Mouse (Mus musculus) G1E-ER4 (cell line): ENCODE data around the gene Cbln1. TPM values are rescaled to one million over a fixed set of nuclear protein-coding genes. Genes with fewer than 3 reads are reported as not detected.

ENCODE experiments used
- GATA1 ChIP-seq: IDR thresholded peaks from one replicate; pipeline ENCODE4 v1.8.0; 2012; ENCODE audit warnings: low read length, inconsistent platforms
- polyA plus RNA-seq: library from polyadenylated mRNA; stranded (reverse); fragments of >175 nt; gene quantifications from 2 replicates; pipeline ENCODE4 v1.2.3, GENCODE M21; 2012

Gene Cbln1
- polyA plus RNA-seq, result not detected in 2 replicates

- no peak for TF ChIP-seq GATA1
Observed at GRCm38 (mm10) chr8:87472271-87473236, at the start of gene Cbln1. Gene Cbln1, minus strand, starts transcription at chr8:87472609.

GRCm38 (mm10) chr8:87517132-87517531, 44.7 kb upstream of the Cbln1 start:
- TF ChIP-seq GATA1, result no peak

DNA sequence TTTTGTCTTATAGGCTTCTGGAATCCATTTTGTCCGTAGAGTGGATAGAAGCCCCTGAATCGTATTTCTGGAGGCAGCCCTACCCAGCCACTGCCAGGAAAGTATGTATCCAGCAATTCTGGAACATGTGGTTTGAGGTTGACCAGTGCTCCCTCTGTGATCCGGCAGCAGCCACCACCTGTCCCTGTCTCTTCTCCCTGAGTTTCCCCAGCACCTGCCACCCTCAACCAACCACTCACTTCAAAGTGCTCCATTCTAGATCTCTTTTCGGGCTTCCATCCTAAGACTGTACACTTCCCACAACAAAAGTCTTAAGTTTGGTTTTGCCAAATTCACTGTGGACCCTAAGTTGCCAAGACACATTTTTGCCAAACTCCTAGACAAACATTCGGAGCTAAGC, 41.4 kb upstream of the Cbln1 start:
- no peak for TF ChIP-seq GATA1

DNA sequence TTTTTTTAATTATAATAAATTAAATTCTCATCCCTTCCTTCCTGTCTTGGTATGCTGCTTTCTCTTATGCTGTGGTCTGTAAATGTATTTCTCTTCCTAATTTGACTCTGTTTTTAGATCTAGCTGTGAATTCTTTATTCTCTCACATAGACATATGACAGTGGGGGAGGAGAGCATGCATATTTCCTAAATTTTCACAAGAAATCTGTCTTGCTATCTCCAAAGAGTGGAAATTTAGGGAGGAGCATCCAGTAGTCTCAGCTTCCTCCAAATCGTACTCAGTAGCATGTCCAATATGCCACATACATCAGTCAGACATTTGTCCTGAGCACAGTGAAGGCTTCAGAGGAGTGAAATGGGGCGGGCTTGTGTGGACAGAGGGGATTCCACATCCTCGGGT, 40.9 kb upstream of the Cbln1 start:
- TF ChIP-seq GATA1, result no peak

DNA sequence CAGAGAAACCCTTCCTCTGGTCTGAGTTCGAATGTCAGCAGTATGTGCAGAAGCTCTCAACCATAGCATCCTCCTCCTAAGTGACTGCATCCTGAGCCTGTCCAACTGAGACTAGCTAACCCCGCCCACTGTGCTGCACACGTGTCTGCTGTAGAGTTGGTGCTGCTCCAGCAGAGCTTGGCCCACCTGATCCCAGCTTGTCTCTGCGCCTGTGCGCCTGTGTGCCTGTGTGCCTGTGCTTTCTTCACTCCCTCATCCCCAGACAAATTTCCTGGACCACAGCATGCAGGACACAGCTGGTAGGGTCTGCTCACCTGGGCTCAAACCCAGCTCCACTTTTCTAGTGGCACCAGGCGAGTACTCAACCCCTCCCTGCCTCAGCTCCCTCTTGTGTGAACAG, 40.2 kb upstream of the Cbln1 start:
- TF ChIP-seq GATA1, result no peak

DNA sequence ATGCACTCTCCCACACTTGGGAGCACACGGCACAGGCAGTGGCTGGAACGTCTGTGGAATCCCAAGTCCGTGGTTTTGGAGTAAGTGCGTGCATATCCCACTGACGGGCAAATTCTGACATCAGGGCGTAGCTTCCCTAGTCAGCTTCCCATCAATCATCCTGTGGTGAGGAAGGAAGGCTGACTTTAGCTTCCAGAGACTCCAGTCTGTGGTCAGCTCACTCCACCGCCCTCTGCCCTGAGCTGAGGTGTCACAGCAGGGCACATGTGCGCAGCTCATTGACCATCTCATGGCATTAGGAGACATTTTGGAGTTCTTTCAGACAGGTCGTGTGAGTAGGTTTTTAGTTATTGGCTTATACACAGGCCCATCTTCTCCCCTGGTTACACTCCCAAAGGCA, 34.6 kb upstream of the Cbln1 start:
- TF ChIP-seq GATA1, result no peak

DNA sequence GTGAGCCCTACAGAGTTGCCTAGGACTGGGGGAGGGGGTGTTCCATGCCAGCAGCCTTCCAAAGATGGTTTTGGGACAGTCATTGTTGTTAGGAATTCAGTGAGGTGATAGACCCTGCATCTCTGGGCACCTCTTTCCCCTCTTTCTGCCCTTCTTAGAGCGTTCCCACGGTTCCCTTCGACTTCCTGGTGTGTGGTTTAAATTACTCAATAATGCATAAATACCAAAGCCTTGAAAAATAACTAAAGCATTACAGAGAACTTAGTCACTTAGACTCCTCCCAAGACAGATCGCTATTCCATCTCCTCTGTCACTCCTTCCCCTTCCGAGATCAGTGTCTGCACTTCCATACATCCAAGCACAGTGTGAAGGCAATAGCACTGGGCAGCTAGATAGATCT, 32.0 kb upstream of the Cbln1 start:
- no peak for TF ChIP-seq GATA1

GRCm38 (mm10) chr8:87502684-87503083, 30.3 kb upstream of the Cbln1 start:
- no peak for TF ChIP-seq GATA1

GRCm38 (mm10) chr8:87497641-87498040, 25.2 kb upstream of the Cbln1 start:
- no peak for TF ChIP-seq GATA1

DNA sequence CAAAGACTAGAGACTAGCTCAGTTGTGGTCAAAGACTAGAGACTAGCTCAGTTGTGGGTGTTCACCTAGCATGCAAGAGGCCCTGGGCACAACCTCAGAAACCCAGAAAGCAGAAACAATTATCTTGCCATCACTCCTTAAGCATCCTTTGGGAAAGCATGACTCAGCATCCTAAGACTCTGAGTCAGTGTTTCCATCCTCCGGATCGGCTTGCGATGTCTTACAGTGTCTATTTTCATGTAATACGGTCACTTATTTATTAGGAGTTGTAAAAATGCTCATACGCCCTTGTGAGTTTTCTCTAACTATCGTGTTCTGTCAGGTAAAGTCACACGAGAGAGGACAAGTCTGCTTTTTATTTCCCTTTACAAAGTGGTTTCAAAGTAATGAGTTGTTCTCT, 24.1 kb upstream of the Cbln1 start:
- no peak for TF ChIP-seq GATA1

DNA sequence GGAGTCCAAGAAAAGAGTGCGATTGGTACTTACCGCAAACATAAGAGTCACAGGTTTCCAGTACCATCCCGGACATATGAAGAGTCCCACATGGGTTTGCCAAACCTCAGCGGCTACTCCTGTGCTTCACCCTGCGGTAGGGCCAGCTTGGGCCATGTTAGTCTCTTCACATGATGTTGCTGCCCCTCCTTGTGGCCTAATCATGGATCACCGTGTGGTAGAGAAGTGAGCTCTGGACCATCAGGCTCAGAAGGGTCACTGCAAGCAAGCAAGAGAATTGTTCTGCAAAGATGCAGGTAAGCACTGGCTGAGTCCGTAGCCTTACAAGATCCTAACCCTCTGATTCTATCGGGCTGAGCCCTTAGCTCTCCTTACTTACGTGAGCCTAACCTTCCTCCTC, 22.5 kb upstream of the Cbln1 start:
- no peak for TF ChIP-seq GATA1

- no peak for TF ChIP-seq GATA1
Observed at GRCm38 (mm10) chr8:87489841-87490415, 17.5 kb upstream of the Cbln1 start.

GRCm38 (mm10) chr8:87481396-87481795, 9.0 kb upstream of the Cbln1 start:
- TF ChIP-seq GATA1, result no peak

GRCm38 (mm10) chr8:87478221-87478620, 5.8 kb upstream of the Cbln1 start:
- TF ChIP-seq GATA1, result no peak

DNA sequence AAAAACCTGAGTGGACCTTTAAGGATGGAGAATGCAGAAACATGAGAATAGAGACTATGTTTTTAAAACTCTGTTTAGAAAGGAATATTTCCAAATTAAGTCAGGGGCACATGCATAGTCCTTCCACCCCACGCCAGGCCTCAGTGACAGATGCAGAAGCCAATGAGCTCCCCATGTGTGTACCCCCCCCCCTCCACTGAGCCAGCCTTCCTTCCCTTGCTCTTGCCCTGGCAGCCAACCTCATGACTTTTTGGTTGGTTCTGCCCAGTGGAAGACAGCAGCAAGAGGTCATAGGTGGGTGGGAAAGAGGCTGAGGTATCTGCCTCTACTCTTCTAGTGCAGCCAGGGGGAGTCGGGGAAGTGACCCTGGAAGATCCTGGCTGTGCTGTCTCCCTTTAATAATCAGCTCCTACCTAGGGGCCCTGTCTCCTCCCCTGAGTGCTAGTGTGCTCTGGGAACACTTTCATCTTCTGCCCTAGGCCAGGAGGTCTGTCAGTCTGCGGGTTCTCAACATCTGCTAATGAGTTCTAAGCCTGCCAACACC, 4.8 kb upstream of the Cbln1 start:
- TF ChIP-seq GATA1, result no peak

DNA sequence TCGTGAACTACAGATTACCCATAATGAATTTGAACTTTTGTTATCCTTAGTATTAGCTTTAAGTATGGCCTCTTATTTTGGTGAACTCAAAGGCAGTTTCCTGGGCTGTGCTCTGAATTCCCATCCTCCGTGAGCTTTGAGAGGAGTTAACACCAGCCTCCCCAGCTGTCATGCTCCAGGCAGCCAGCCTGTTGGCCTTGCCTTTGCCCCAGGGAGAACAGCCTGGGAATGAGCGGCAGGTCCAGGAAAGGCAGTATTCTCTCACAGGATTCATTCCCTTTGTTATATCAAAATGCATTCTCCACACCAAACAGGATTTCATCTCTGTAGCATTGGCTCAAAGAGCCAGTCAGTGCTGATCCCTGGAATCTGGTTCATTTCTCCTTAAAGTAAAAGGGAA, 3.1 kb upstream of the Cbln1 start:
- no peak for TF ChIP-seq GATA1

DNA sequence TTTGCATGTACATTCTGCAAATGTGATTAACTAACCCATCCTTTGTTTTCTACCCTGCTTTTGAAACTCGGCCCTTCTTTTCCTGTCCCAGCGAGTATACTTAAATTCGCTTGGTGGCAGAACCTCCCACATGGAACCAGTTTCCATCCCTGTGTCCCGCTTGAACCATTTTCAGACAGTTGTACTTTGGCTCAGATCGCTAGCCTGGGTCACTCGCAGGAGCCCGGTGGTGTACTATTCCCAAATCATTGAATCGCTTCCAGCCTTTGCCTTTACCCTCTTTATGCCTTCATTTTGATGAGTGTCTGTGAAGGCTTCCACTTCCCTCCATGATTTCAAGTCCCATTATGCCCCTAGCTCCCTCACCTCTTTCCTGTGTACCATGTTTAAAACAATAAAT, 2.0 kb upstream of the Cbln1 start:
- no peak for TF ChIP-seq GATA1
